Mouse (Mus musculus) midbrain, embryonic 10.5 days (tissue): ENCODE data around the gene Baz2b. TPM values are rescaled to one million over a fixed set of nuclear protein-coding genes. Genes with fewer than 3 reads are reported as not detected.
"Not testable (repeated sequence)": the region's sequence is repeated elsewhere in the genome, so short reads cannot be mapped to it uniquely, and the experiment has no call there.

Experiments used
- DNase-seq: peaks from one replicate; pipeline ENCODE4 v3.0.0-alpha.2; 2017; ENCODE audit warnings: low spot score
- H3K27ac ChIP-seq: fragments of 300-500 bp; sonication (generic); replicated peaks from 2 replicates; pipeline ENCODE4 v1.5.1; 2016; ENCODE audit warnings: mild to moderate bottlenecking
- H3K27me3 ChIP-seq: fragments of 300-500 bp; sonication (generic); 2 replicates; pipeline ENCODE4 v1.6.1; 2016; ENCODE audit warnings: low read depth, mild to moderate bottlenecking; ENCODE audit not compliant: poor library complexity, severe bottlenecking
- H3K36me3 ChIP-seq: fragments of 300-500 bp; sonication (generic); 2 replicates; pipeline ENCODE4 v1.6.1; 2016; ENCODE audit warnings: mild to moderate bottlenecking, moderate library complexity
- H3K4me1 ChIP-seq: fragments of 300-500 bp; sonication (generic); 2 replicates; pipeline ENCODE4 v1.6.1; 2016
- H3K4me3 ChIP-seq: fragments of 300-500 bp; sonication (generic); 2 replicates; pipeline ENCODE4 v1.5.1; 2016; ENCODE audit warnings: mild to moderate bottlenecking, moderate library complexity
- H3K9me3 ChIP-seq: fragments of 300-500 bp; sonication (generic); replicated peaks from 2 replicates; pipeline ENCODE4 v1.6.1; 2016; ENCODE audit warnings: mild to moderate bottlenecking
- WGBS: fragments of 180-500 bp; shearing (Covaris S2); methylation state at CpG from one replicate; pipeline ENCODE4 v1.1.7; 2016; 5-methylcytosine and 5-hydroxymethylcytosine counted together
- polyA plus RNA-seq: library from polyadenylated mRNA; unstranded; fragments of >200 nt; fragmentation: Nextera tagmentation; extraction: Ambion mirVana; gene quantifications from 2 replicates; pipeline ENCODE4 v1.2.1, GENCODE M21; 2016

Baz2b gene
- polyA plus RNA-seq, 1 experiment from 2014 or later, result 59.7 TPM

GRCm38 (mm10) chr2:60145742-60146141, 63.9 kb downstream of the Baz2b start:
- Histone ChIP-seq H3K4me3 (no peak overlapping the region), H3K27me3 (no peaks in the 10 kb centered on the region; the same call in 1 of the 2 replicates), H3K9me3 (no peaks in the 10 kb centered on the region), H3K36me3 (no peaks in the 10 kb centered on the region), H3K27ac (no peak overlapping the region), H3K4me1 (peaks cover 9% of the 10 kb centered on the region)
- 60% methylated on average over 6 of the region's 6 CpGs for WGBS
- no peak for DNase-seq

GRCm38 (mm10) chr2:60143383-60143782, 66.3 kb downstream of the Baz2b start:
- Histone ChIP-seq H3K9me3 (no peaks in the 10 kb centered on the region), H3K27me3 (no peaks in the 10 kb centered on the region; the same call in 1 of the 2 replicates), H3K36me3 (no peaks in the 10 kb centered on the region), H3K4me3 (no peak overlapping the region), H3K27ac (no peak overlapping the region), H3K4me1 (peaks cover 4% of the 10 kb centered on the region)
- DNase-seq, result no peak
- 56% methylated on average over 5 of the region's 5 CpGs for WGBS

- Histone ChIP-seq H3K27me3 (no peaks in the 10 kb centered on the region; the same call in 1 of the 2 replicates), H3K27ac (no peak overlapping the region), H3K4me1 (0 out of 2 replicates have a peak, but pooled peaks cover 4% of the 10 kb centered on the region), H3K36me3 (no peaks in the 10 kb centered on the region), H3K4me3 (no peak overlapping the region), H3K9me3 (no peaks in the 10 kb centered on the region)
- no peak for DNase-seq
- WGBS, result 84% methylated on average over 2 of the region's 2 CpGs
Measured at GRCm38 (mm10) chr2:60142281-60142680, 67.4 kb downstream of the Baz2b start.

- no peak overlapping the region for H3K4me3 ChIP-seq
Measured at GRCm38 (mm10) chr2:60138751-60139162, 70.9 kb downstream of the Baz2b start.

GRCm38 (mm10) chr2:60135796-60136195, 73.8 kb downstream of the Baz2b start:
- Histone ChIP-seq H3K4me1 (no peaks in the 10 kb centered on the region), H3K27ac (no peak overlapping the region), H3K27me3 (no peaks in the 10 kb centered on the region), H3K4me3 (no peak overlapping the region), H3K9me3 (no peaks in the 10 kb centered on the region), H3K36me3 (no peaks in the 10 kb centered on the region)
- 66% methylated on average over 2 of the region's 2 CpGs for whole genome bisulfite sequencing
- no peak for DNase-seq

More at GRCm38 (mm10) chr2:60138751-60139162, 70.9 kb downstream of the Baz2b start:
- no peak for DNase-seq
- 74% methylated on average over 7 of the region's 7 CpGs for WGBS
- H3K36me3 ChIP-seq, result no peaks in the 10 kb centered on the region
- 0 out of 2 replicates have a peak, but pooled peaks cover 4% of the 10 kb centered on the region for H3K4me1 ChIP-seq
- no peaks in the 10 kb centered on the region for H3K9me3 ChIP-seq
- no peak overlapping the region for H3K27ac ChIP-seq
- H3K27me3 ChIP-seq, result no peaks in the 10 kb centered on the region

- H3K4me1 ChIP-seq, H3K4me3 ChIP-seq, H3K36me3 ChIP-seq, H3K27ac ChIP-seq, DNase-seq, H3K27me3 ChIP-seq, H3K9me3 ChIP-seq: not testable (repeated sequence)
- WGBS, result 94% methylated on average over 7 of the region's 7 CpGs
Measured at GRCm38 (mm10) chr2:60134958-60135357, 74.7 kb downstream of the Baz2b start.

- Histone ChIP-seq H3K4me3 (no peak overlapping the region), H3K36me3 (no peaks in the 10 kb centered on the region), H3K9me3 (no peaks in the 10 kb centered on the region), H3K27ac (no peak overlapping the region), H3K4me1 (no peaks in the 10 kb centered on the region), H3K27me3 (no peaks in the 10 kb centered on the region)
- DNase-seq, result no peak
- 89% methylated on average over 2 of the region's 2 CpGs for whole genome bisulfite sequencing
Measured at GRCm38 (mm10) chr2:60133072-60133471, 76.6 kb downstream of the Baz2b start.

GRCm38 (mm10) chr2:60132269-60133042, 77.2 kb downstream of the Baz2b start:
- Histone ChIP-seq H3K4me3 (no peak overlapping the region), H3K9me3 (no peaks in the 10 kb centered on the region), H3K27ac (no peak overlapping the region), H3K4me1 (peaks cover under 1% of the 10 kb centered on the region; the same call in 1 of the 2 replicates), H3K36me3 (no peaks in the 10 kb centered on the region), H3K27me3 (no peaks in the 10 kb centered on the region)
- no peak for DNase-seq
- WGBS, result 76% methylated on average over 10 of the region's 10 CpGs

- Histone ChIP-seq H3K9me3 (no peaks in the 10 kb centered on the region), H3K27me3 (no peaks in the 10 kb centered on the region), H3K27ac (no peak overlapping the region), H3K36me3 (no peaks in the 10 kb centered on the region), H3K4me1 (peaks cover 18% of the 10 kb centered on the region), H3K4me3 (no peak overlapping the region)
- WGBS, result 94% methylated on average over 7 of the region's 7 CpGs
- no peak for DNase-seq
Measured at GRCm38 (mm10) chr2:60128631-60129030, 81.0 kb downstream of the Baz2b start.

GRCm38 (mm10) chr2:60126831-60127230, 82.8 kb downstream of the Baz2b start:
- 9% methylated on average over 7 of the region's 7 CpGs for WGBS
- DNase-seq, result peak; percentile 36
- H3K4me3 ChIP-seq, result peak overlapping the region; percentile 96
- peaks cover 36% of the 10 kb centered on the region for H3K4me1 ChIP-seq
- no peaks in the 10 kb centered on the region for H3K9me3 ChIP-seq
- H3K27ac ChIP-seq, result peak overlapping the region; percentile 100
- H3K27me3 ChIP-seq, result no peaks in the 10 kb centered on the region
- no peaks in the 10 kb centered on the region for H3K36me3 ChIP-seq

GRCm38 (mm10) chr2:60126292-60126691, 83.3 kb downstream of the Baz2b start:
- Histone ChIP-seq H3K4me1 (peaks cover 42% of the 10 kb centered on the region), H3K9me3 (no peaks in the 10 kb centered on the region), H3K27ac (peak overlapping the region; percentile 100), H3K36me3 (no peaks in the 10 kb centered on the region), H3K4me3 (peak overlapping the region; percentile 96), H3K27me3 (no peaks in the 10 kb centered on the region)
- 7% methylated on average over 8 of the region's 8 CpGs for WGBS
- DNase-seq, result no peak

- WGBS, result 1% methylated on average over 82 of the region's 83 CpGs
- Histone ChIP-seq H3K4me3 (peak overlapping the region; percentile 96), H3K9me3 (no peaks in the 10 kb centered on the region), H3K27ac (peak overlapping the region; percentile 100), H3K4me1 (peaks cover 50% of the 10 kb centered on the region), H3K36me3 (no peaks in the 10 kb centered on the region), H3K27me3 (no peaks in the 10 kb centered on the region)
- peak; percentile 80 for DNase-seq
Measured at GRCm38 (mm10) chr2:60125049-60126004, 84.3 kb downstream of the Baz2b start.
